Mouse (Mus musculus): ENCODE measurements around the gene Zbtb46.
A peak's percentile ranks its signal among the peaks of the same experiment; 100 is the strongest.

Gene Zbtb46

GRCm38 (mm10) chr2:181459153-181459672 is at the start of gene Zbtb46:
Zbtb46 (minus strand) TSS chr2:181459426.
- DNase-seq: peak; percentile 94 to 96

- no peak for DNase-seq
These were observed 39.4 kb upstream of the Zbtb46 start for GRCm38 (mm10) chr2:181498644-181499043.

- peak in 1 of 2 experiments; percentile 43 for DNase-seq
These were observed 38.3 kb upstream of the Zbtb46 start for GRCm38 (mm10) chr2:181497548-181497875.

GRCm38 (mm10) chr2:181496831-181497547 is 37.8 kb upstream of the Zbtb46 start, which contains the start of gene Tpd52l2:
Tpd52l2 (plus strand) TSS chr2:181497142.
- peak; percentile 94 to 96 for DNase-seq

GRCm38 (mm10) chr2:181496281-181496680 is 37.1 kb upstream of the Zbtb46 start:
- DNase-seq: peak; percentile 55 to 73

GRCm38 (mm10) chr2:181495845-181496244 is 36.6 kb upstream of the Zbtb46 start:
- peak in 1 of 2 experiments; percentile 36 for DNase-seq

- DNase-seq: peak; percentile 18 to 47
These were observed 35.2 kb upstream of the Zbtb46 start for GRCm38 (mm10) chr2:181494266-181494945.

GRCm38 (mm10) chr2:181493156-181493927 is 34.1 kb upstream of the Zbtb46 start, which contains the start of gene Abhd16b:
Abhd16b (plus strand) TSS chr2:181493206.
- peak in 1 of 2 experiments; percentile 47 for DNase-seq

GRCm38 (mm10) chr2:181492206-181492605 is 33.0 kb upstream of the Zbtb46 start:
- DNase-seq: no peak

GRCm38 (mm10) chr2:181491432-181492205 is 32.4 kb upstream of the Zbtb46 start:
- DNase-seq: no peak

- DNase-seq: no peak
These were observed 28.4 kb upstream of the Zbtb46 start for GRCm38 (mm10) chr2:181487338-181488277.

- DNase-seq: no peak
These were observed 26.5 kb upstream of the Zbtb46 start for GRCm38 (mm10) chr2:181485741-181486140.

- DNase-seq: peak; percentile 37 to 59
These were observed 25.4 kb upstream of the Zbtb46 start for GRCm38 (mm10) chr2:181484456-181485233.

- peak; percentile 83 to 84 for DNase-seq
These were observed 24.5 kb upstream of the Zbtb46 start for GRCm38 (mm10) chr2:181483562-181484318.

- DNase-seq: peak in 1 of 2 experiments; percentile 36
These were observed 23.9 kb upstream of the Zbtb46 start for GRCm38 (mm10) chr2:181483120-181483519.

GRCm38 (mm10) chr2:181472256-181472827 is 13.1 kb upstream of the Zbtb46 start:
- no peak for DNase-seq

GRCm38 (mm10) chr2:181471246-181471645 is 12.0 kb upstream of the Zbtb46 start:
- DNase-seq: peak; percentile 54 to 59

- no peak for DNase-seq
These were observed 11.1 kb upstream of the Zbtb46 start for GRCm38 (mm10) chr2:181470285-181470684.

- no peak for DNase-seq
These were observed 6.2 kb upstream of the Zbtb46 start for GRCm38 (mm10) chr2:181465423-181465822.
